Mouse (Mus musculus): Measurements from ENCODE around the gene Sec1. TPM values are rescaled to one million over a fixed set of nuclear protein-coding genes. Genes with fewer than 3 reads are reported as not detected.
A peak's percentile ranks its signal among the peaks of the same experiment; 100 is the strongest.

Sec1 gene
- polyA plus RNA-seq, 1 experiment from 2014 or later: 0.41 TPM

- Histone ChIP-seq H3K27me3 (ENCODE audit: control insufficient read depth, insufficient read depth, low read length) (peaks cover 23% of the 10 kb centered on the region), H3K4me3 (ENCODE audit: control insufficient read depth in 1 of 2, insufficient read depth in 1 of 2, low read depth in 1 of 2, low read length in 2 of 2) (no peak overlapping the region), H3K27ac (replicated peaks in 1 of 2; ENCODE audit: control insufficient read depth in 1 of 2, insufficient read depth in 1 of 2, low read depth in 2 of 2, low read length in 2 of 2) (no peak overlapping the region), H3K36me3 (ENCODE audit: control insufficient read depth, insufficient read depth, low read length) (no peaks in the 10 kb centered on the region), H3K4me2 (ENCODE audit: low read length) (no peak overlapping the region; the same call in 1 of the 2 replicates), H3K9ac (ENCODE audit: low read length) (0 out of 2 replicates have a peak overlapping the region, but pooled peaks have one; percentile 67), H3K9me3 (ENCODE audit: control insufficient read depth, low read length) (no peaks in the 10 kb centered on the region), H3K4me1 (ENCODE audit: control insufficient read depth in 2 of 2, insufficient read depth in 2 of 2, low read length in 2 of 2) (peaks cover 25 to 45% of the 10 kb centered on the region in 2 experiments)
- ATAC-seq (ENCODE audit: insufficient number of reproducible peaks, insufficient read depth, low FRiP score, low read depth): no peak
- 86% methylated on average over 17 of the region's 17 CpGs for WGBS
These were observed 8.8 kb upstream of the Sec1 start for GRCm38 (mm10) chr7:45702809-45703520.

DNA sequence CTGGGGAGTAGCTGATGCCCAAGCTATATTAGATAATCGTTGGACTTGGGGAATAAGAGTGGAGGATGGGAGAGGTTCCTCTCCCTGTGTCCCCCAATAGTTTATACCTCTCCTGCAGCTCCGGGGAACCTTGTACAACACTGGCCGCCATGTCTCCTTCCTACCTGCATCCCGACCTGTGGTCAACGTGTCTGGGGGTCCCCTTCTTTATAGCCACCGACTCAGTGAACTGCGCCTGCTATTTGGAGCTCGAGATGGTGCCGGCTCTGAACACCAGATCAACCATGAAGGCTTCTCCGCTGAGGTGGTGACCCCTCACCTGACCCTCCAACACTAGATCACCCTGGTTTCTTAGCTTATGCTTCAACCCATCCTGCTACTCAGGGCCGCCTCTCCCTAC is 8.1 kb upstream of the Sec1 start:
- no peak overlapping the region for H3K9ac ChIP-seq (ENCODE audit: low read length)
- 91% methylated on average over 11 of the region's 11 CpGs for WGBS
- no peak overlapping the region for H3K4me3 ChIP-seq (ENCODE audit: control insufficient read depth in 1 of 2, insufficient read depth in 1 of 2, low read depth in 1 of 2, low read length in 2 of 2)
- H3K27me3 ChIP-seq (ENCODE audit: control insufficient read depth, insufficient read depth, low read length): peaks cover 23% of the 10 kb centered on the region
- H3K9me3 ChIP-seq (ENCODE audit: control insufficient read depth, low read length): no peaks in the 10 kb centered on the region
- H3K36me3 ChIP-seq (ENCODE audit: control insufficient read depth, insufficient read depth, low read length): no peaks in the 10 kb centered on the region
- H3K4me2 ChIP-seq (ENCODE audit: low read length): no peak overlapping the region
- H3K27ac ChIP-seq (replicated peaks in 1 of 2; ENCODE audit: control insufficient read depth in 1 of 2, insufficient read depth in 1 of 2, low read depth in 2 of 2, low read length in 2 of 2): no peak overlapping the region
- peaks cover 22 to 39% of the 10 kb centered on the region in 2 experiments for H3K4me1 ChIP-seq (ENCODE audit: control insufficient read depth in 2 of 2, insufficient read depth in 2 of 2, low read length in 2 of 2)
- ATAC-seq (ENCODE audit: insufficient number of reproducible peaks, insufficient read depth, low FRiP score, low read depth): no peak

GRCm38 (mm10) chr7:45701607-45702006 is 7.4 kb upstream of the Sec1 start:
- Histone ChIP-seq H3K9ac (ENCODE audit: low read length) (peak overlapping the region; percentile 58; the same call in 1 of the 2 replicates), H3K9me3 (ENCODE audit: control insufficient read depth, low read length) (no peaks in the 10 kb centered on the region), H3K36me3 (ENCODE audit: control insufficient read depth, insufficient read depth, low read length) (no peaks in the 10 kb centered on the region), H3K4me3 (ENCODE audit: control insufficient read depth in 1 of 2, insufficient read depth in 1 of 2, low read depth in 1 of 2, low read length in 2 of 2) (no peak overlapping the region), H3K27ac (replicated peaks in 1 of 2; ENCODE audit: control insufficient read depth in 1 of 2, insufficient read depth in 1 of 2, low read depth in 2 of 2, low read length in 2 of 2) (no peak overlapping the region), H3K4me2 (ENCODE audit: low read length) (peak overlapping the region; percentile 83; the same call in 1 of the 2 replicates), H3K27me3 (ENCODE audit: control insufficient read depth, insufficient read depth, low read length) (peaks cover 23% of the 10 kb centered on the region), H3K4me1 (ENCODE audit: control insufficient read depth in 2 of 2, insufficient read depth in 2 of 2, low read length in 2 of 2) (peaks cover 17 to 34% of the 10 kb centered on the region in 2 experiments)
- no peak for ATAC-seq (ENCODE audit: insufficient number of reproducible peaks, insufficient read depth, low FRiP score, low read depth)
- WGBS: 90% methylated on average over 11 of the region's 11 CpGs

DNA sequence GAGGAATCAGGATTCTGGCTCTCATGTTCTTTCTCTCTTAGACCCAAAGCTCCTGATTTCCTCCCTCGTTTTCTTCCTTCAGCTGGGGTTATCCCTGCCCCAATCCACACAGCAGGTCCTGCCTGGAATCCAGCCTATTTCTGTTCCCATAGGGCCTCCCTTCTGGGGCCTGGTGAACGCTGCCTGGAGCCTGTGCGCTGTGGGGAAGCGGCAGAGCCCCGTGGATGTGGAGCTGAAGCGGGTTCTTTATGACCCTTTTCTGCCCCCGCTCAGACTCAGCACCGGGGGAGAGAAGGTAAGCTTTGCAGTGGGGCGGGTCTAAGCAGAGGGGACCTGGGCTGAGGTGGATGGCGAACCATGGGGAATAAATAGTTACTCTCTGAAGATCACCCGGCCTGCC is 6.9 kb upstream of the Sec1 start:
- Histone ChIP-seq H3K4me2 (ENCODE audit: low read length) (peak overlapping the region; percentile 83), H3K27me3 (ENCODE audit: control insufficient read depth, insufficient read depth, low read length) (peaks cover 23% of the 10 kb centered on the region), H3K9me3 (ENCODE audit: control insufficient read depth, low read length) (no peaks in the 10 kb centered on the region), H3K36me3 (ENCODE audit: control insufficient read depth, insufficient read depth, low read length) (no peaks in the 10 kb centered on the region), H3K9ac (ENCODE audit: low read length) (peak overlapping the region; percentile 58), H3K27ac (replicated peaks in 1 of 2; ENCODE audit: control insufficient read depth in 1 of 2, insufficient read depth in 1 of 2, low read depth in 2 of 2, low read length in 2 of 2) (peak overlapping the region; percentile 15 to 59; a peak in 2 of 4 replicates), H3K4me1 (ENCODE audit: control insufficient read depth in 2 of 2, insufficient read depth in 2 of 2, low read length in 2 of 2) (peaks cover 17 to 33% of the 10 kb centered on the region in 2 experiments), H3K4me3 (ENCODE audit: control insufficient read depth in 1 of 2, insufficient read depth in 1 of 2, low read depth in 1 of 2, low read length in 2 of 2) (peak overlapping the region; percentile 31 to 43)
- no peak for ATAC-seq (ENCODE audit: insufficient number of reproducible peaks, insufficient read depth, low FRiP score, low read depth)
- 27% methylated on average over 11 of the region's 11 CpGs for WGBS

DNA sequence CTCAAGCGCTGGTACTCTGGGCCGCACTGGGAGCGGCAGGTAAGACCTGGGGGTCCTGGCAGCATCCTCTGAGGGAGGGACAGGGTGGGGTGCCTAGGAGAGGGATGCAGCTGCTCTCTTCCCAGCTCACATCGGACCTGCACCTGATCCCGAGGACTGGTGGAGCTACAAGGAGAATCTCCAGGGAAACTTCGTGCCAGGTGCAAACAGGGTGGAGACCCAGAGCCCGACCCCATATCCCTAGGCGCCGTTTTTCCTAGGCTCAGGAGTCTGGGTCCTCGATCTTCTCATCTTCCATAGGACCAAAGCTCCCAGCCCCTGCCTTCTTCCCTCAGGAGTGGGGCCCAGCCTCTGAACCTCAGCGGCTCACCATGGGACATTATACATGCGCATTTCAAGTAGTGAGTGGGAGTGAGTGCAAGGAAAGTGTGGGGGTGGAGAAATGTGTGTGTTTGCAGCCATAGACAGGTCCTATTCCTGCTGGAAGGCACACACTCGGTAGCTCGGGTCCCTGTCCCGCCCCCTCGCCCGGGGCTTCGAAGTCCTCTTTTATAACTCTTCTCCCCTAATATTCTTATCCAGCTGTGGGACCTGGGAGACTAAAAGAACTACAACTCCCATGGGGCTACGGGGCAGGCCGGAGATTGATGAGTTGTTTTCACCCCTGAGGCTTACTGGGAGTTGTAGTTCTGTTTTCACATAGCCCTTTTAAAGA is 6.3 kb upstream of the Sec1 start:
- H3K4me3 ChIP-seq (ENCODE audit: control insufficient read depth in 1 of 2, insufficient read depth in 1 of 2, low read depth in 1 of 2, low read length in 2 of 2): peak overlapping the region; percentile 32 to 43
- peaks cover 14 to 27% of the 10 kb centered on the region in 2 experiments for H3K4me1 ChIP-seq (ENCODE audit: control insufficient read depth in 2 of 2, insufficient read depth in 2 of 2, low read length in 2 of 2)
- no peak for ATAC-seq (ENCODE audit: insufficient number of reproducible peaks, insufficient read depth, low FRiP score, low read depth)
- H3K4me2 ChIP-seq (ENCODE audit: low read length): peak overlapping the region; percentile 83
- H3K9ac ChIP-seq (ENCODE audit: low read length): peak overlapping the region; percentile 65
- H3K36me3 ChIP-seq (ENCODE audit: control insufficient read depth, insufficient read depth, low read length): no peaks in the 10 kb centered on the region
- WGBS: under 1% methylated on average over 20 of the region's 20 CpGs
- no peak overlapping the region for H3K27ac ChIP-seq (replicated peaks in 1 of 2; ENCODE audit: control insufficient read depth in 1 of 2, insufficient read depth in 1 of 2, low read depth in 2 of 2, low read length in 2 of 2)
- no peaks in the 10 kb centered on the region for H3K9me3 ChIP-seq (ENCODE audit: control insufficient read depth, low read length)
- peaks cover 23% of the 10 kb centered on the region for H3K27me3 ChIP-seq (ENCODE audit: control insufficient read depth, insufficient read depth, low read length)

DNA sequence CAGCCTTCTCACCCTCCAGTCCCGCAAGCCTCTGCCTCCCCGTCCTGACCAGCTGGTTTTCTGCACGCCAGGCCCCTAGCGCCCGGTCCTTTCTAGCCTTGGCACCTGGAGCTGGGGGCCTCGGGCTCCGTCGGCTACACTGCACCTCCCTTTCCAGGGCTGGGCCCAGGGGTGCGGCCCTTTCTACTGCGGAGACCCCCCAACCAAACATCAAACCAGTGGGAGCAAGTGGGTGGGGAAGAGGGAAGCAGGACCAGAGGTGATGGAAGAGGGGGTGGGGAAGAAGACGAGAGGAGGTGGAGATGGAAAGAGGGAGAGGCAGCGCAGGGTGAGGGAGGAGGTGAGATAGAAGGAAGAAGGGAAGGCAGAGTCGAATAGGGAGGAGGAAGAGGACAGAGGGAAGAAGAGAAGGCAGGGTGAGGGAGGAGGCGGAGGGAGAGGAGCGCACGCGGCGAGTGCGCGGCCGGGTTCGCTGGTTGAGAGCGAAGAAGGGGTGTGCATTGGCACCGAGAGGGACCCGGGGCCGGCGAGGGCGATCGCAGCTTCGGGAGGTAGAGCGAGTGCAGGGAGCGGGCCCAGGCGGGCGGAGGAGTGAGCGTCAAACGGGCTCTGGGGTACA is 5.4 kb upstream of the Sec1 start, which contains the start of gene Car11:
Car11 (plus strand) TSS at position 321 of the 619 bp plus-strand sequence.
- Histone ChIP-seq H3K27ac (replicated peaks in 1 of 2; ENCODE audit: control insufficient read depth in 1 of 2, insufficient read depth in 1 of 2, low read depth in 2 of 2, low read length in 2 of 2) (no peak within 1 kb of the TSS), H3K4me1 (ENCODE audit: control insufficient read depth in 2 of 2, insufficient read depth in 2 of 2, low read length in 2 of 2) (peaks cover 14 to 26% of the 10 kb centered on the region in 2 experiments), H3K27me3 (ENCODE audit: control insufficient read depth, insufficient read depth, low read length) (peaks cover 23% of the 10 kb centered on the region), H3K36me3 (ENCODE audit: control insufficient read depth, insufficient read depth, low read length) (no peaks in the 10 kb centered on the region), H3K9ac (ENCODE audit: low read length) (peak within 1 kb of the TSS; percentile 65), H3K4me3 (ENCODE audit: control insufficient read depth in 1 of 2, insufficient read depth in 1 of 2, low read depth in 1 of 2, low read length in 2 of 2) (peak within 1 kb of the TSS; percentile 32 to 43), H3K9me3 (ENCODE audit: control insufficient read depth, low read length) (no peaks in the 10 kb centered on the region), H3K4me2 (ENCODE audit: low read length) (peak within 1 kb of the TSS; percentile 83)
- ATAC-seq (ENCODE audit: insufficient number of reproducible peaks, insufficient read depth, low FRiP score, low read depth): no peak
- 3% methylated on average over 36 of the region's 36 CpGs for WGBS

DNA sequence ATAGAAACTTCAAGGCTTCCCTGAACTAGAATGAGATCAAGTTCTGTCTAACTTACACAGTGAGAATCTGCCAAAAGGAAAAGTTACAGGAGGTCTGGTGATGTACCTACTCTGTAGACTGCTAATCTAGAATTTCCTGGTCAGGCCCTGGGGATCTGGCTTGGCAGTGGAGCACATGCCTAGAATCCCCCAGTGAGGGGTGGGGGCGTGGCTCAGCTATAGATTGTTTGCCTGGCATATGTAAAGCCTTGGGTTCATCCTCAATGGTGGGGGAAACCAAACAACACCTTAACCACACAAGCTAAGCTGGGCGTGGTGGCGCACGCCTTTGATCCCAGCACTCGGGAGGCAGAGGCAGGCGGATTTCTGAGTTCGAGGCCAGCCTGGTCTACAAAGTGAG is 3.7 kb upstream of the Sec1 start:
- Histone ChIP-seq H3K27me3 (ENCODE audit: control insufficient read depth, insufficient read depth, low read length) (peaks cover 23% of the 10 kb centered on the region), H3K4me3 (ENCODE audit: control insufficient read depth in 1 of 2, insufficient read depth in 1 of 2, low read depth in 1 of 2, low read length in 2 of 2) (no peak overlapping the region), H3K4me2 (ENCODE audit: low read length) (no peak overlapping the region), H3K36me3 (ENCODE audit: control insufficient read depth, insufficient read depth, low read length) (no peaks in the 10 kb centered on the region), H3K9ac (ENCODE audit: low read length) (no peak overlapping the region), H3K9me3 (ENCODE audit: control insufficient read depth, low read length) (no peaks in the 10 kb centered on the region), H3K27ac (replicated peaks in 1 of 2; ENCODE audit: control insufficient read depth in 1 of 2, insufficient read depth in 1 of 2, low read depth in 2 of 2, low read length in 2 of 2) (no peak overlapping the region), H3K4me1 (ENCODE audit: control insufficient read depth in 2 of 2, insufficient read depth in 2 of 2, low read length in 2 of 2) (peaks cover 6 to 13% of the 10 kb centered on the region in 2 experiments)
- no peak for ATAC-seq (ENCODE audit: insufficient number of reproducible peaks, insufficient read depth, low FRiP score, low read depth)
- 86% methylated on average over 6 of the region's 7 CpGs for WGBS

Data from heart, embryonic 14.5 days (tissue).